Mouse (Mus musculus) left cerebral cortex, postnatal 14 days (tissue): ENCODE results near the gene Traip. TPM values are rescaled to one million over a fixed set of nuclear protein-coding genes. Genes with fewer than 3 reads are reported as not detected.

Source experiments
- DNase-seq, 2 experiments: peaks; one replicate each; pipeline ENCODE4 v3.0.0; 2021 to 2022; ENCODE audit warnings: low spot score in 2 of 2, mixed read lengths in 1 of 2
- intact Hi-C: fragments of 180-260 bp; cut with DNase I; formaldehyde crosslinking; loops from one replicate; pipeline ENCODE4 v1.15.1; 2025
- total RNA-seq, 2 experiments: library from RNA; stranded (reverse); gene quantifications; 2 replicates each; pipeline ENCODE4 v1.2.3; 2021

Traip gene
- total RNA-seq, 2 experiments from 2014 or later, result 9.3 to 12.0 TPM

- DNase-seq, result peak; percentile 46 to 78
- intact Hi-C loops, result no loop called here
Measured at GRCm38 (mm10) chr9:107927749-107928148, 22.2 kb upstream of the Traip start.

DNA sequence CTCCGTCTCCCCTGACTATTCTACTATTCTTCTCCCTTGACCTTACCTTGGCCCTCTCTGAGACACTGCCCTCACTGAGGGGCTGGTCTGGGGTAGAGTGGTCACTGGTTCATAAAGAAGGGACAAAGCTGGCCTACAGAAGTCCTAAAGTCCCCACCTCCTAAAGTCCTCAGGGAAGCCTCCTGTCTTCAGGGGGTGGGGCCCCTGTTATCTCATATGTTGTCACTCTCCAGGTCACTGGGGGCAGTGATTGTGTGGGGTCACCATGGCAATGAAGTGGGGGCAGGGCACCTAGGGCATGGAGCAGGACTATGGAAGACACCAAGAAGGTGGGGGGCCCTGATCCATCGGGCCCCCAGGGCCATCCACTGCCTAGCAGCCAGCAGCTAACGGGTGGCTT lies 21.8 kb upstream of the Traip start, which contains the start of gene Actl11:
Gene Actl11, plus strand, starts transcription at position 301 of the 400 bp plus-strand sequence.
- intact Hi-C loops, result no loop called here
- no peak for DNase-seq

DNA sequence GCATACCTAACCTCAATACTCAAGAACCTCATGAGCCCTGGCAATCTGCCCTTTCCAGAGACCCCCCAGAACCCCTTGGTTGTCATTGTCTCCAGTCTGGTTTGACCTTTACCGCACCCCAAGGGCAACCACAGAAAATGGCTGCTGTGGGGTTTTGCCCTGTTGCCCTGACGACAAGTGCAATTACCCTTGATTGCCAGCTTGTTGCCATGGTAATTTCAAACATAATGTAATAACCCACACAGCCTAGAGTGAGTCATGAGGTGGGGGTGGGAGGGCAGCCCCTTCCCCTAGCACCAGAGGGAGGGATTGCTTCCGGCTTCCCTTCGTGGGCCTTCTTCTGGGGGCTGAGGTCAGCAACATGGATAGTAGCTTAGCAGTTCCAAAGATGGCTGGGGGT lies 17.7 kb upstream of the Traip start:
- no peak for DNase-seq
- intact Hi-C loops, result no loop called here

DNA sequence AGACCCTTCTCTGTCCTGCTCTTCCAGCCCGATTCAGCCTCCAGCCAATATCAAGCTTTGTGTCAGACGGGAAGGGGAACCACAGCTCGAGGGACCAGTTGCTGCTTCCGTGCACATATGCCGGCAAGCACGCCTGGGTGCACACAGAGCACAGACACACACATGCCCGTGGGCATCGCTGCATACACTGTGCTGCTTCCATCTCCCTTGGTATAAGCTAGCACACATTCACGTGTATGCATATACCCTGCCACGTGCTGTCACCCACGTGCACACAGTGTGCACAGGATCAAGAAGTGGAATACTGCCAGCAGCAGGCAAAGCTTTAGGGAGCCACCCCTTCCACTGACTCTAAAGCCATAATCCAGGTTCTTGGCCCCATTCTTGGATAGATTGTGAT lies 15.8 kb upstream of the Traip start:
- peak; percentile 59 to 94 for DNase-seq

DNA sequence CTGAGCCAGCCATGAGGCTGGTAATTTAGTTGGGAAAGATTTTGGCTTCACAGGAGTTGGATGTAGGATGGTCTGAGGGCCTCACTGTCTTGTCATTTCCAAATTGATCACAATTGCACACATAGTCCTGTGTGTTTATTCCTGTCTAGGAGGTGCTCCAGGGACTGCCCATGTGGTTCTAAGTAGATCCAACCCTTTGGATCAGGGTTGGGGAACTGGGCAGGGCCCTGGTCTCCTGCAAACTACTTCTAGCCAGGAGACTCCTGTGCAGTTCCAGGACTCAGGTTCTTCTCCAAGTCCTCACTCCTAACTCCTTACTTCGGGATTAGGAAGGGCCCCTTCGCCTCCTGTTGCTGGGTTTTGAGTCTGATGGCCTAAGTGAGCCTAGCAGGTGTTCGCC lies 14.6 kb upstream of the Traip start, which contains the start of gene Camkv:
Gene Camkv, plus strand, starts transcription at position 301 of the 400 bp plus-strand sequence.
- intact Hi-C loops, result no loop called here
- DNase-seq, result no peak

More for the DNA sequence above, 15.8 kb upstream of the Traip start:
- intact Hi-C loops, result no loop called here

- peak; percentile 59 to 77 for DNase-seq
- intact Hi-C loops, result no loop called here
Measured at GRCm38 (mm10) chr9:107935790-107936214, 14.1 kb upstream of the Traip start.

- DNase-seq, result peak; percentile 64 to 80
- intact Hi-C loops, result no loop called here
Measured at GRCm38 (mm10) chr9:107936215-107936822, 13.6 kb upstream of the Traip start.

GRCm38 (mm10) chr9:107936831-107937230 lies 13.1 kb upstream of the Traip start:
- intact Hi-C loops, result no loop called here
- DNase-seq, result no peak

- intact Hi-C loops, result no loop called here
- DNase-seq, result no peak
Measured at GRCm38 (mm10) chr9:107947241-107948194, 2.4 kb upstream of the Traip start.

- no peak for DNase-seq
- intact Hi-C loops, result no loop called here
Measured at GRCm38 (mm10) chr9:107949184-107949921, 583 bp upstream of the Traip start.

GRCm38 (mm10) chr9:107950460-107951355 lies 772 bp downstream of the Traip start:
- DNase-seq, result peak; percentile 92 to 94
- intact Hi-C loops, result no loop called here

- DNase-seq, result no peak
- intact Hi-C loops, result no loop called here
Measured at GRCm38 (mm10) chr9:107955613-107956289, 5.8 kb downstream of the Traip start.

- intact Hi-C loops, result no loop called here
- no peak for DNase-seq
Measured at GRCm38 (mm10) chr9:107957141-107957540, 7.2 kb downstream of the Traip start.

DNA sequence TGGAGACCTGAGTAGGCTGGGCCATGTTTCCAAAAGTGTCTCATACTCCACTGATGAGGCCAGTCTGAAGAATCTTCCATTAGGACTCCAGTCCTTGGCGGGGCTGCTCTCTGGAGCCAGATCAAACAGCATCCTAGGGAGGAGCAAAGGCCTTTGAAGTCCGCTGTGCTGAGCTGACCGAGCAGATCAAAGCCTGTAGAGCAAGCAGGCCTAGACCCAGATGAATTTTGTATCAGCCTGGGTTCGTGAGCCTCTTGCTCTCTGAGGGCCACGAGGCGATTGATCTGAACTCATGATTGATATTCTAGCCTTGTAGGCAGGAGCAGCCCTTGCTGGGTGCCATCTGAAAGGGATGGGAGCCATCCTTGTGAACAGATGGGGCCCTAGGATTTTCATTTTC lies 10.0 kb downstream of the Traip start:
- DNase-seq, result no peak

DNA sequence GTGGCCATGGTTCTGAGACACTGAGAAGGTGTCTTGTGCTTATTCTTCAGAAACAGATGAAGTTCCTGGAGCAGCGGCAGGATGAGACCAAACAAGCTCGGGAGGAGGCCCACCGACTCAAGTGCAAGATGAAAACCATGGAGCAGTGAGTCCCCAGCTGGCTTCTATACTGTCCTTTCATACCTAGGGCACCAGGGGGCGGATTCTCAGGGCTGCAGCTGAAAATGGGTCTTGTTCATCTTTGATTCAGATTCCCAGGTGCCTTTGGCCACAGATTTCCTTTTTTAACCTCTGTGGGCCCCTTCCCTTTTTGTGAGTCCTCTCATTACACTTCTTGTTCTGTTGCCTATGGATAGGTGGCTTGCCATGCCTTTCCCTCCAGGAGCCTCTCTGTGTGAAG lies 11.0 kb downstream of the Traip start:
- DNase-seq, result no peak
- intact Hi-C loops, result loop anchor here (5.0 kb wide), 1 partner anchor 86 kb away; the partner anchor contains the start of gene Gmppb

More for the DNA sequence above, 10.0 kb downstream of the Traip start:
- intact Hi-C loops, result loop anchor here (5.0 kb wide), 1 partner anchor 87 kb away; the partner anchor contains the start of gene Gmppb

GRCm38 (mm10) chr9:107961351-107961762 lies 11.4 kb downstream of the Traip start:
- peak; percentile 86 to 93 for DNase-seq
- intact Hi-C loops, result loop anchor here (5.0 kb wide), 1 partner anchor 86 kb away; the partner anchor contains the start of gene Gmppb

DNA sequence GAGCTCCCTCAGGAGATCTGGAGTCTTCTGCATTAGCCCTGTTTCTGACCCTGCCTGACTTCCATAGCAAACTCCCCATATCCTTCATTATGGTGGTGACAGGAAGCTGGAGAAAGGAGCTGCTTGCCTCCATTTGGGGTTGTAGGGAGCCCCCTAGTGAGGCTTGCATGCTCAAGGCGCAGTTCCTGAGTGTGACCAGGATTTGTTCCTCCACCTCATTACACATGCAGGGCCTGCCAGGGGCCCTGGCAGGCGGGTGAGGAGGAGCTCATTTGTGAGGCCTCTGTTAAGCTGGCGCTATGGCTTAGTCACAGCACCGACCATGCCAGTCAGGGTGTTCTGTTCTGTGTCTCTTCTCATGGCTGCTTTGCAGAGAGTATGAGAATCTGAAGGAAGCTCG lies 11.9 kb downstream of the Traip start:
- DNase-seq, result peak; percentile 73 to 87
- intact Hi-C loops, result loop anchor here (2.0 to 5.0 kb wide), 2 partner anchors 57 to 85 kb away; partner anchors contain the start of gene Gmppb

- intact Hi-C loops, result loop anchor here (2.0 to 5.0 kb wide), 2 partner anchors 58 to 84 kb away; partner anchors contain the start of gene Gmppb
Measured at GRCm38 (mm10) chr9:107962916-107963315, 13.0 kb downstream of the Traip start.

More at GRCm38 (mm10) chr9:107962916-107963315, 13.0 kb downstream of the Traip start:
- no peak for DNase-seq
